Mouse (Mus musculus): Measurements from ENCODE around the gene Nudt9. TPM values are rescaled to one million over a fixed set of nuclear protein-coding genes. Genes with fewer than 3 reads are reported as not detected.

The Nudt9 gene
- polyA plus RNA-seq, 1 experiment = 32.0 TPM

GRCm38 (mm10) chr5:104039154-104039932, 6.8 kb upstream of the Nudt9 start:
- H3K36me3 ChIP-seq (ENCODE audit: control insufficient read depth, insufficient read depth, low read length, poor library complexity, severe bottlenecking) = no peaks in the 10 kb centered on the region
- no peak overlapping the region for H3K9ac ChIP-seq (ENCODE audit: low read depth, poor library complexity, severe bottlenecking)
- no peak overlapping the region for H3K27ac ChIP-seq (ENCODE audit: insufficient read depth, low read length)
- TF ChIP-seq EP300 (IDR thresholded peaks at IDR 0.05; ENCODE audit: insufficient read depth, low read depth, low read length) = no peak
- TF ChIP-seq CTCF (IDR thresholded peaks at IDR 0.05; ENCODE audit: low read depth, low read length) = peak; percentile 13
- no peak for TF ChIP-seq POLR2A (IDR thresholded peaks at IDR 0.05; ENCODE audit: insufficient read depth, low read length)
- no peaks in the 10 kb centered on the region for H3K9me3 ChIP-seq (replicated peaks; ENCODE audit: control insufficient read depth, insufficient read depth, low read length, poor library complexity, severe bottlenecking)
- H3K4me3 ChIP-seq (ENCODE audit: low read depth, low read length) = no peak overlapping the region
- H3K27me3 ChIP-seq (ENCODE audit: control insufficient read depth, insufficient read depth, low read length, poor library complexity, severe bottlenecking) = no peaks in the 10 kb centered on the region
- no peaks in the 10 kb centered on the region for H3K4me1 ChIP-seq (ENCODE audit: control insufficient read depth, insufficient read depth, low read length)

DNA sequence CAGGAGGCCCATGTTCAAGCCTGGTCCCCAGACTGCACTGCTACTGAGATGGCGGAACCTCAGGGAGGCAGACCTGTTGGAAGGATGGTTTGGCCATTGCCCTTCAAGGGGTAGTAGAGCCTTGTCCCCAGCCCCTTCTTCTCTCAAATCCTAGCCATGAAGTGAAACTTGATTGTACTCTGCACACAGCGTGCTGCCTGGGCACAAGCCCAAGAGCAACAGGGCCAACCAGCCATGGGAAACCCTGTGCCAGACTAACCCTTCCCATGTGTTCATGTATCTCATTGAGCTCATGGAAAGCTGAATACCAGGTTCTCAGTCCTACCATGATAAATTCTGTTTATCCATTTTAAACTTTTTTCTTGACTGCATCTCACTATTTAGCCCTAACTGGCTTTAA, 3.2 kb upstream of the Nudt9 start:
- H3K27ac ChIP-seq (ENCODE audit: insufficient read depth, low read length) = no peak overlapping the region
- H3K27me3 ChIP-seq (ENCODE audit: control insufficient read depth, insufficient read depth, low read length, poor library complexity, severe bottlenecking) = no peaks in the 10 kb centered on the region
- TF ChIP-seq POLR2A (IDR thresholded peaks at IDR 0.05; ENCODE audit: insufficient read depth, low read length) (no peak), EP300 (IDR thresholded peaks at IDR 0.05; ENCODE audit: insufficient read depth, low read depth, low read length) (no peak), CTCF (IDR thresholded peaks at IDR 0.05; ENCODE audit: low read depth, low read length) (no peak)
- H3K36me3 ChIP-seq (ENCODE audit: control insufficient read depth, insufficient read depth, low read length, poor library complexity, severe bottlenecking) = no peaks in the 10 kb centered on the region
- no peak overlapping the region for H3K4me3 ChIP-seq (ENCODE audit: low read depth, low read length)
- H3K4me1 ChIP-seq (ENCODE audit: control insufficient read depth, insufficient read depth, low read length) = no peaks in the 10 kb centered on the region
- no peaks in the 10 kb centered on the region for H3K9me3 ChIP-seq (replicated peaks; ENCODE audit: control insufficient read depth, insufficient read depth, low read length, poor library complexity, severe bottlenecking)
- H3K9ac ChIP-seq (ENCODE audit: low read depth, poor library complexity, severe bottlenecking) = no peak overlapping the region

- no peaks in the 10 kb centered on the region for H3K9me3 ChIP-seq (replicated peaks; ENCODE audit: control insufficient read depth, insufficient read depth, low read length, poor library complexity, severe bottlenecking)
- H3K4me1 ChIP-seq (ENCODE audit: control insufficient read depth, insufficient read depth, low read length) = no peaks in the 10 kb centered on the region
- TF ChIP-seq CTCF (IDR thresholded peaks at IDR 0.05; ENCODE audit: low read depth, low read length) (no peak), EP300 (IDR thresholded peaks at IDR 0.05; ENCODE audit: insufficient read depth, low read depth, low read length) (no peak), POLR2A (IDR thresholded peaks at IDR 0.05; ENCODE audit: insufficient read depth, low read length) (no peak)
- no peak overlapping the region for H3K9ac ChIP-seq (ENCODE audit: low read depth, poor library complexity, severe bottlenecking)
- H3K27me3 ChIP-seq (ENCODE audit: control insufficient read depth, insufficient read depth, low read length, poor library complexity, severe bottlenecking) = no peaks in the 10 kb centered on the region
- H3K4me3 ChIP-seq (ENCODE audit: low read depth, low read length) = no peak overlapping the region
- H3K36me3 ChIP-seq (ENCODE audit: control insufficient read depth, insufficient read depth, low read length, poor library complexity, severe bottlenecking) = no peaks in the 10 kb centered on the region
- H3K27ac ChIP-seq (ENCODE audit: insufficient read depth, low read length) = no peak overlapping the region
Observed at GRCm38 (mm10) chr5:104043704-104044103, 2.4 kb upstream of the Nudt9 start.

DNA sequence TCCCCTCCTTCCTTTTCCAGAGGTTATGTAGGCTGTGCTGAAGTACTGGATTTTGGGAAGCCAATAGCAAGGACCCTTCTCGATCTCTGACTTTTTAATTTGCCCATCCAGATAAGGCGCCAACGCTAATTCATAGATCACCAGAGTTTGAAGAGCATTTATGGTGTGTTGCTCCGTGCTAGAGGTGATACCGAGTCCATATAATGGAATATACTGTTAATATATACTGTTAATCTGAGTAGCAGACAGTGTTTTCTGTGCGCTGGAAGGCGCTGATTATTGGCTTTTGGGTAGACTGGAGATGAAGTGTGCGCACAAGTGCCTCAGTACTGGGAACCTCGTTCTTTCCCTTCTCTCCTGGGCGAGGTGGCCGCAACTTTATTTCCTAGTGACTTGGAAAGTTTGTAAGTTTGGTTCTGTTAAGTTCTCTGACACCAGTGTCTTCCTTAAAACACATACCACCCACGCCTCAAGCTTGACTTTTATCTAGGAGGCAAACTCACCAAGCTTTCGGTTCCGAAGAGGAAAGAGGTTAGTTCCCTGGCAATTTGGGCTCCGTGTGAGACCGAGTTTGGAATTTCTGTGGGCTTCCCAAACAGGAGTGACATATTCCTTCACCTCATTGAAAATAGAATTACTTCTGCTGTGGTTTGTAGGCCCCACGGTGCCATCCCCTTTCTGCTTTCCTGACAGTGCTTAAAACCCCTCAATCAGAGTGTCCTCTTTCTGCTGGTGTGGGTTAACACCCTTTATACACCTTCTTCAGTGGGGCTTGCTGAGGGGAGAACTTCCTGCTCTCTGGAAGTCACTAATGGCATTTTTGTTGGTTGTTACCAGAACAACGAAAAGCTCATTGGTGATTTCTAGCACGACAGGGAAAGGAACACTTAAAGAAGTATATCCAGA, 1.3 kb downstream of the Nudt9 start:
- H3K36me3 ChIP-seq (ENCODE audit: control insufficient read depth, insufficient read depth, low read length, poor library complexity, severe bottlenecking) = peaks cover 4% of the 10 kb centered on the region; the same call in 1 of the 2 replicates
- peak overlapping the region; percentile 63 for H3K9ac ChIP-seq (ENCODE audit: low read depth, poor library complexity, severe bottlenecking)
- H3K4me1 ChIP-seq (ENCODE audit: control insufficient read depth, insufficient read depth, low read length) = no peaks in the 10 kb centered on the region
- no peaks in the 10 kb centered on the region for H3K27me3 ChIP-seq (ENCODE audit: control insufficient read depth, insufficient read depth, low read length, poor library complexity, severe bottlenecking)
- H3K9me3 ChIP-seq (replicated peaks; ENCODE audit: control insufficient read depth, insufficient read depth, low read length, poor library complexity, severe bottlenecking) = no peaks in the 10 kb centered on the region
- TF ChIP-seq POLR2A (IDR thresholded peaks at IDR 0.05; ENCODE audit: insufficient read depth, low read length) = no peak
- H3K4me3 ChIP-seq (ENCODE audit: low read depth, low read length) = peak overlapping the region; percentile 93
- H3K27ac ChIP-seq (ENCODE audit: insufficient read depth, low read length) = no peak overlapping the region

DNA sequence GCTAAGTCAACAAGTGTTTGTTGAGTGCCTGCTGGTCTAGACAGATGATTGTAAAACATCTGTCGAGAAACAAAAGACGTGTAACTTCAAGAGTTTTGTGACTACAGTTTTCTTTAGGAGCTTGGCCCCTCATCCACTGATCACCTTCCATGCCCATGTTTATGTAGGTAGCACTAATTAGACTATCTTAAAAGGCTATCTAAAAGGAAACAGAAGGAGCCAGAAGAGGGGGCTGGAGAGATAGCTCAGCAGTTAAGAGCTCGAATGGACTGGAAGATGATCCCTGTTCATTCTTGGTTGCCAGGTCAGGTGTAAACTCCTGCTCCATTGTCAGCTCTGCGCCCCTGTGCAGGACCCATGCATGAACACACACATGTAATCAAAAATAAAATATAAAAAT, 2.0 kb downstream of the Nudt9 start:
- Histone ChIP-seq H3K27ac (ENCODE audit: insufficient read depth, low read length) (no peak overlapping the region), H3K9me3 (replicated peaks; ENCODE audit: control insufficient read depth, insufficient read depth, low read length, poor library complexity, severe bottlenecking) (no peaks in the 10 kb centered on the region), H3K27me3 (ENCODE audit: control insufficient read depth, insufficient read depth, low read length, poor library complexity, severe bottlenecking) (no peaks in the 10 kb centered on the region), H3K9ac (ENCODE audit: low read depth, poor library complexity, severe bottlenecking) (peak overlapping the region; percentile 63; the same call in 1 of the 2 replicates), H3K4me1 (ENCODE audit: control insufficient read depth, insufficient read depth, low read length) (no peaks in the 10 kb centered on the region), H3K36me3 (ENCODE audit: control insufficient read depth, insufficient read depth, low read length, poor library complexity, severe bottlenecking) (peaks cover 4% of the 10 kb centered on the region; the same call in 1 of the 2 replicates), H3K4me3 (ENCODE audit: low read depth, low read length) (no peak overlapping the region)
- TF ChIP-seq CTCF (IDR thresholded peaks at IDR 0.05; ENCODE audit: low read depth, low read length) (no peak), EP300 (IDR thresholded peaks at IDR 0.05; ENCODE audit: insufficient read depth, low read depth, low read length) (no peak), POLR2A (IDR thresholded peaks at IDR 0.05; ENCODE audit: insufficient read depth, low read length) (no peak)

DNA sequence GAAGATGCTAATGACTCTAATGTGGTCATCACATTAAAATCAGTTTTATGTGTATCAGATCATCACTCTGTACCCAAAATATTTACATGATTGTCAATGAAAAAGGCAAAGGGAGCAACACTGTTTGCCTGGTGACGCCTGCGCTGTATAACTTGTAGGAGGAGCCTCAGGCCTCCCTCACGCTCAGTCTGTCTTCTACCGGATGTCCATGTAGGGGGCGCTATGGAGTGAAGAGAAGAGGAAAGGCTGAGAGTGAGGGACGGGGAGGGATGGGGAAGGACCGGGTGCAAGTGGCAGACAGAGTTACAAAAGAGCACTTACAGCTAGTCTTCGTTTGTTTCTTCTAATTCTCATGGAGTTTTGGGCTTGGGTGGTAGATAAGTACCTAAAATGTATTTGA, 6.8 kb downstream of the Nudt9 start:
- H3K9ac ChIP-seq (ENCODE audit: low read depth, poor library complexity, severe bottlenecking) = no peak overlapping the region
- H3K9me3 ChIP-seq (replicated peaks; ENCODE audit: control insufficient read depth, insufficient read depth, low read length, poor library complexity, severe bottlenecking) = no peaks in the 10 kb centered on the region
- H3K4me1 ChIP-seq (ENCODE audit: control insufficient read depth, insufficient read depth, low read length) = no peaks in the 10 kb centered on the region
- no peaks in the 10 kb centered on the region for H3K27me3 ChIP-seq (ENCODE audit: control insufficient read depth, insufficient read depth, low read length, poor library complexity, severe bottlenecking)
- H3K4me3 ChIP-seq (ENCODE audit: low read depth, low read length) = no peak overlapping the region
- TF ChIP-seq POLR2A (IDR thresholded peaks at IDR 0.05; ENCODE audit: insufficient read depth, low read length) (no peak), CTCF (IDR thresholded peaks at IDR 0.05; ENCODE audit: low read depth, low read length) (peak; percentile 74)
- H3K36me3 ChIP-seq (ENCODE audit: control insufficient read depth, insufficient read depth, low read length, poor library complexity, severe bottlenecking) = peaks cover 4% of the 10 kb centered on the region; the same call in 1 of the 2 replicates
- no peak overlapping the region for H3K27ac ChIP-seq (ENCODE audit: insufficient read depth, low read length)
